Mouse (Mus musculus): ENCODE measurements around the gene Rgs12.

DNA sequence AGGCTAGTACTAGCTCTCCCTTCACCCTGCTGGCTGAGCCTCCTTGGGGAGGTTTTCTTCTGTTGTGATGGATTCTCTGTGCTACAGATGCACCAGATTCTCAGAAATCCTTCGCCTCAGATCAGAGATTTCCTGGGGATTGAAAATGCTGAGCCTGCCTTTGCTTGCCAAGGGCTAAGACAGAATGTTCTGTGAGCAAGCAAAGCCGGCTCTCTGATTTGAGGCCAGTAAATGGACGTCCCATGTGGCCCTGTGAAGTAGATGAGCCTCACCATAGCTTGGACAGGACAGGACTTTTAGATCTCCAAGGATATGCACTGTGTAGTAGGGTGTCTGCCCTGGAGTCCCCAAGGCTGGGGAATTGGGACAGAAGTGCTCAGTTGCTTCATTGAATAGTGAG, 135.7 kb downstream of the Rgs12 start:
- TF ChIP-seq HCFC1 (IDR thresholded peaks at IDR 0.05; ENCODE audit: borderline replicate concordance, insufficient read depth, low read length) (no peak), CHD2 (IDR thresholded peaks at IDR 0.05; ENCODE audit: low read depth, low read length) (no peak), ZC3H11A (IDR thresholded peaks at IDR 0.05; ENCODE audit: borderline replicate concordance, low read depth, low read length) (no peak)
